Mouse (Mus musculus) layer of hippocampus, adult 9-11 months (tissue): ENCODE data around the gene Bicc1.
A peak's percentile ranks its signal among the peaks of the same experiment; 100 is the strongest.

Source experiments
- DNase-seq: peaks from one replicate; pipeline ENCODE4 v3.0.0; 2022

Gene Bicc1

GRCm38 (mm10) chr10:71159676-71160235 is at the start of gene Bicc1:
Bicc1 (minus strand) TSS chr10:71159700.
- DNase-seq, result no peak

- DNase-seq, result no peak
These were observed 42.0 kb upstream of the Bicc1 start for GRCm38 (mm10) chr10:71201512-71201911.

GRCm38 (mm10) chr10:71200964-71201363 is 41.5 kb upstream of the Bicc1 start:
- DNase-seq, result peak; percentile 23

- no peak for DNase-seq
These were observed 39.2 kb upstream of the Bicc1 start for GRCm38 (mm10) chr10:71198676-71199075.

- no peak for DNase-seq
These were observed 37.7 kb upstream of the Bicc1 start for GRCm38 (mm10) chr10:71197036-71197785.

- no peak for DNase-seq
These were observed 36.0 kb upstream of the Bicc1 start for GRCm38 (mm10) chr10:71195501-71195900.

- DNase-seq, result no peak
These were observed 35.2 kb upstream of the Bicc1 start for GRCm38 (mm10) chr10:71194713-71195112.

- no peak for DNase-seq
These were observed 33.8 kb upstream of the Bicc1 start for GRCm38 (mm10) chr10:71193319-71193718.

- no peak for DNase-seq
These were observed 33.4 kb upstream of the Bicc1 start for GRCm38 (mm10) chr10:71192886-71193285.

- no peak for DNase-seq
These were observed 29.2 kb upstream of the Bicc1 start for GRCm38 (mm10) chr10:71188681-71189080.

GRCm38 (mm10) chr10:71185059-71185458 is 25.6 kb upstream of the Bicc1 start:
- no peak for DNase-seq

- no peak for DNase-seq
These were observed 24.0 kb upstream of the Bicc1 start for GRCm38 (mm10) chr10:71183339-71184031.

- no peak for DNase-seq
These were observed 22.4 kb upstream of the Bicc1 start for GRCm38 (mm10) chr10:71181931-71182330.

- no peak for DNase-seq
These were observed 21.6 kb upstream of the Bicc1 start for GRCm38 (mm10) chr10:71181091-71181490.

GRCm38 (mm10) chr10:71180057-71180456 is 20.6 kb upstream of the Bicc1 start:
- no peak for DNase-seq

GRCm38 (mm10) chr10:71177201-71177600 is 17.7 kb upstream of the Bicc1 start:
- DNase-seq, result no peak

GRCm38 (mm10) chr10:71176341-71176740 is 16.8 kb upstream of the Bicc1 start:
- no peak for DNase-seq

- no peak for DNase-seq
These were observed 15.8 kb upstream of the Bicc1 start for GRCm38 (mm10) chr10:71175280-71175679.

- no peak for DNase-seq
These were observed 11.9 kb upstream of the Bicc1 start for GRCm38 (mm10) chr10:71171414-71171813.

- DNase-seq, result no peak
These were observed 11.3 kb upstream of the Bicc1 start for GRCm38 (mm10) chr10:71170771-71171170.

- no peak for DNase-seq
These were observed 10.3 kb upstream of the Bicc1 start for GRCm38 (mm10) chr10:71169811-71170210.

GRCm38 (mm10) chr10:71169171-71169570 is 9.7 kb upstream of the Bicc1 start:
- no peak for DNase-seq

- no peak for DNase-seq
These were observed 949 bp upstream of the Bicc1 start for GRCm38 (mm10) chr10:71160449-71160848.
